Mouse (Mus musculus): ENCODE measurements around the gene Pgm5. TPM values are rescaled to one million over a fixed set of nuclear protein-coding genes. Genes with fewer than 3 reads are reported as not detected.
"Not testable (repeated sequence)": the region's sequence is repeated elsewhere in the genome, so short reads cannot be mapped to it uniquely, and the experiment has no call there.

Gene Pgm5
- polyA plus RNA-seq, 1 experiment from 2014 or later: 10.9 TPM

DNA sequence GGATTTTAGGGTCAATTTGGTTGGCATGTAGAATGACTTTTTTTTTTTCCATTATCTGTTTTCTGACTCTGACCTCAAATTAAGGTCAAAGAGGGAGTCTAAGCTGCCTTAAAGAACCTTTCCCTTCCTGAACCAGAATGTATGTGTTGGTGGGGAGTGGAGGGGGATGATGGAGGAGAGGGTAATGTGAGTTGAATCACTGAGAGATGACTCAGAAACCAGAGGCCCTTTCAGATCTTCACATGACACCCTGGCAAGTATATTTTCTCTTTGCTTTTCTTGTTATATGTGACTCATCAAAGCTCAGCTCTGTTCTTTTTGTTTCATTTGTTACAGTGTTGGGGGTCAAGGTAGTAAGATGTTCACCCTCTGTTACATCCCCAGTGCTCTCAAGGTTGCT lies 141.2 kb downstream of the Pgm5 start:
- no peak overlapping the region for H3K27ac ChIP-seq
- no peaks in the 10 kb centered on the region for H3K27me3 ChIP-seq (replicated peaks)
- no peak for ATAC-seq (ENCODE audit: insufficient read depth, low FRiP score, low read depth)
- no peaks in the 10 kb centered on the region for H3K9me3 ChIP-seq
- H3K4me3 ChIP-seq (replicated peaks): no peak overlapping the region
- no peak overlapping the region for H3K9ac ChIP-seq
- H3K4me2 ChIP-seq: no peak overlapping the region
- H3K4me1 ChIP-seq: no peaks in the 10 kb centered on the region
- H3K36me3 ChIP-seq: no peaks in the 10 kb centered on the region

DNA sequence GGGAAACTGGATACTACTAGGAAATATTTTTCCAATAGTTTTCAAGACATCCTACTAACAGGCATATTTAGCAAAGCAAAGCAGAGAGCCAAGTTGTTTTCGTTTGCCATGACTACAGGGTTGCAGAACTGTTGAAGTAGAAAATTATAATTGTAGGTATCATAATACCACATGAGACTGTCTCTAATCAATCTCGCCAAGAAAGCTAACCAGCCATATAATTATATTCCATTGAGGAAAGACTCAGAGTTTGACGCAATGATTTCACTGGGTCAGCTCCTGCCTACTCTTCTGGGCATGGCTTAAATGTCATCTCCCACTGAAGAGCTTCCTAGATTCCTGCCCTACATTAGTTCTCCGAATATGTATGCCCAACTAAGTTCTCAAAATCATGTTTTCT lies 142.2 kb downstream of the Pgm5 start:
- Histone ChIP-seq H3K4me2 (no peak overlapping the region), H3K9ac (no peak overlapping the region), H3K4me1 (no peaks in the 10 kb centered on the region), H3K9me3 (no peaks in the 10 kb centered on the region), H3K4me3 (replicated peaks) (no peak overlapping the region), H3K36me3 (no peaks in the 10 kb centered on the region), H3K27ac (no peak overlapping the region), H3K27me3 (replicated peaks) (no peaks in the 10 kb centered on the region)
- 90% methylated on average over 4 of the region's 4 CpGs for WGBS
- ATAC-seq (ENCODE audit: insufficient read depth, low FRiP score, low read depth): no peak

DNA sequence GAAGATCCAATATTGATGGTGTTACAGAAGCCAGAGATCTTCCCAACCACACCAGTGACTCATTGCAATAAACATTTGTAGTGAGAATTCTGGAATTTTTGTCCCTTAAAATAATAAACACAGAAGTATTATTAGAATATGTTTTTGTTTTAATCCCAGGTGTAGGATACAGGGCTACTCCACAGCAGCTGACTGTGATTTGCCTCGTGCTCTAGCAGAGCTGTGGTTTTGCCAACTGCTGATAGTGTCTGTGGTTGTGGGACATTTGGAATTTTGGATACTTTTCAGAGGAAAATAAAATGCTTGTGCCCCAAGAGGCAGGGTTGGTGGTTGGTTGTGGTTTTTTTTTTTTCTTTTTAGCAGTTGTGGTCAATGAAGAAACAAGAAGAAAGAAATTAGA lies 143.6 kb downstream of the Pgm5 start:
- H3K36me3 ChIP-seq: no peaks in the 10 kb centered on the region
- no peak overlapping the region for H3K4me3 ChIP-seq (replicated peaks)
- WGBS: 54% methylated on average over 1 of the region's 1 CpGs
- H3K4me1 ChIP-seq: no peaks in the 10 kb centered on the region
- H3K4me2 ChIP-seq: no peak overlapping the region
- no peak overlapping the region for H3K27ac ChIP-seq
- H3K9me3 ChIP-seq: no peaks in the 10 kb centered on the region
- H3K9ac ChIP-seq: no peak overlapping the region
- no peak for ATAC-seq (ENCODE audit: insufficient read depth, low FRiP score, low read depth)
- H3K27me3 ChIP-seq (replicated peaks): no peaks in the 10 kb centered on the region

DNA sequence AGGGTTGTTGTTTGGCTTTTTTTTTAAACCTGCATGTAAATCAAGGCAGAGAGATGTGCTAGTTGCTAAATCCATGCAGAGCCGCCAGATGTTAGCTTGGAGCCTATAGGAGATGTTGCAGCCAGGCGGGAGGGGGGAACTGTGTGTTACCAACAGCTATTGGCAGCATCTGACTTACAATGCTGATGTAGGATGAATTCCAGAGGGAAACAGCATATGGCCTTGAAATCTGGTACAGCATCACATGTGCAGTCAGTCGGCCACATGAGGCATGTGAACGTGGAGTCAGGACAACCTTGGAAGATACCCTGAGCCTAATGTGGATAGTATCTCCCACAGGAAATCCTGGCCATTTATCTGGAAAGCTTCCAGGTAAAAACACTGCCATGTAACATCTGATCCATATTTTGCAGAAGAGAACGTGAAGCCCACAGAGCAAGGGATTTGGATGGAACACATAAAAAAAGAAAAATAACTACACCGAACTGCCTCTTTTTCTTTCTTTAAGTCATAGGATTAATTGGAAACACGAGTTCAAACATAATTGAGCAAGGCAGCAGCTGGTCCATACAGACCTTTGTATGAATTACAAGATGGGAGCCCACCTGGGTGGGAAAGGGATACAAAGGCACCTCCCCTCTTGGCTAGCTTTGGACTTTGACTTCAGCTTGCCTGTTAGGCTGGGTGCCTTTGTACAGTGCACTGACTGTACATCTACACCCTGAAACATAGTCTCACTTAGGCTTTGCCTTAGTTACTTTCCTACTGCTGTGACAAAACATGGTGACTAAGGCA lies 145.2 kb downstream of the Pgm5 start:
- ATAC-seq (ENCODE audit: insufficient read depth, low FRiP score, low read depth): no peak
- 64% methylated on average over 7 of the region's 7 CpGs for WGBS
- H3K4me3 ChIP-seq (replicated peaks): no peak overlapping the region
- H3K4me2 ChIP-seq: no peak overlapping the region
- H3K27me3 ChIP-seq (replicated peaks): no peaks in the 10 kb centered on the region
- no peaks in the 10 kb centered on the region for H3K36me3 ChIP-seq
- no peaks in the 10 kb centered on the region for H3K4me1 ChIP-seq
- H3K9me3 ChIP-seq: no peaks in the 10 kb centered on the region
- H3K9ac ChIP-seq: no peak overlapping the region
- peak overlapping the region; percentile 16; the same call in 1 of the 2 replicates for H3K27ac ChIP-seq

DNA sequence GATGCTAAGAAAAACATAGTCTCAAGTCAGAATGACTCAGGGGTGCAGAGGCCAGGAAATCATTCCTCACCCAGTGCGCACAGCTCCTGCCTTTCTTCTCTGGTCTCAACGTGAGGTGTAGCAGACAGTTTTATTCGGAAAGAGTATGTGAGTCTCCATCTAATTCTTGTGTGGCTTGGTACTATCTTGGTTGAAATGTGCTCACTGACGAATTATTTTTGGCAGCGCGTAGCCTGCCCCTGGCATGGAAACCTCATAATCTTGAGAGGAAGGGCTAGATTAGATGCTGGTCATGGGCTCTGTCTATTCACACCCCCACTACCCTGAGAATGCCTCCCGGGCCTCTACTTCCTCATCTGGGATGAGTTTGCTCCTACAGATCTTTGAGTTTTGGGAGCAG lies 153.6 kb downstream of the Pgm5 start:
- Histone ChIP-seq H3K4me1 (0 out of 2 replicates have a peak, but pooled peaks cover under 1% of the 10 kb centered on the region), H3K9me3 (no peaks in the 10 kb centered on the region), H3K27me3 (replicated peaks) (no peaks in the 10 kb centered on the region), H3K4me2 (no peak overlapping the region), H3K4me3 (replicated peaks) (no peak overlapping the region), H3K27ac (no peak overlapping the region), H3K36me3 (no peaks in the 10 kb centered on the region), H3K9ac (no peak overlapping the region)
- no peak for ATAC-seq (ENCODE audit: insufficient read depth, low FRiP score, low read depth)
- 73% methylated on average over 7 of the region's 7 CpGs for WGBS

DNA sequence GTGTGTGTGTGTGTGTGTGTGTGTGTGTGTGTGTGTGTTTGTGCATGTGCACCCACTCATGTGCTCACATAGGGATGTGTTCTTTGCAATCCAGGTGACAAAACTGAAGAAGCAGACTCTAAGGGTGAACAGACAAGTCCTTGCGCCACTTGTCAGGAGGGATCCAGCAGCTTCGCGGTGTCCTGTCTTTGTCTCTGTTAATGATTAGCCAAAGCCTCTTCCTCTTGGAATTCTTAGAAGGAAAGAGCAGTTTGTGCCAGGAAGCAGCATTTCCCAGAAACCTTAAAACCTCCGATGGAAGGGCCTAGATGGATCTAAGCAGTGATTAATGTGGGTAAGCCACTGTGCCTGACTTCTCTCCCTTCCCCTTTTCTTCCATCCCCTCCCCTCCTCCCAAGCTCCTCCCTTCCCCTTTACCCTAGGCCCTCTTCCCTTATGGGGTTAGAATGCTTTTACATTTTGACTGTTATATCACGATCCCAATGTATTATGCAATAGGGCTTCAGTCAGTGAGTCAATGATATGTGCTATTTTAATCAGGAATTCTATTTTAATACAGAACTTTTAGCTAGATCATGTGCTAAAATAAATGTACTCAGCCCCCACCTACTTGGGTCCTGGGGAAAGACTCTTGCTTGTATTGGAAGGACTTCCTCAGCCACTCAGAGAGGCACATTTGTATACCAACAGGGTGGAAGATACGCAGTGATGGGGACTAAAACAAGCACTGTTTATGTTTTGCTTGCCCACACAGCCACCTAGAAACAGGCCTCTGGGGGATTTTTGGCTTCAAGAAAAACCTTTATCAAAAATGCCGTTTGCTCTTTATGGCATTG lies 154.4 kb downstream of the Pgm5 start:
- Histone ChIP-seq H3K4me1 (0 out of 2 replicates have a peak, but pooled peaks cover 6% of the 10 kb centered on the region), H3K4me2 (no peak overlapping the region), H3K4me3 (replicated peaks) (no peak overlapping the region), H3K9me3 (no peaks in the 10 kb centered on the region), H3K9ac (no peak overlapping the region), H3K27ac (no peak overlapping the region), H3K27me3 (replicated peaks) (no peaks in the 10 kb centered on the region), H3K36me3 (no peaks in the 10 kb centered on the region)
- WGBS: 49% methylated on average over 7 of the region's 7 CpGs
- ATAC-seq (ENCODE audit: insufficient read depth, low FRiP score, low read depth): no peak

DNA sequence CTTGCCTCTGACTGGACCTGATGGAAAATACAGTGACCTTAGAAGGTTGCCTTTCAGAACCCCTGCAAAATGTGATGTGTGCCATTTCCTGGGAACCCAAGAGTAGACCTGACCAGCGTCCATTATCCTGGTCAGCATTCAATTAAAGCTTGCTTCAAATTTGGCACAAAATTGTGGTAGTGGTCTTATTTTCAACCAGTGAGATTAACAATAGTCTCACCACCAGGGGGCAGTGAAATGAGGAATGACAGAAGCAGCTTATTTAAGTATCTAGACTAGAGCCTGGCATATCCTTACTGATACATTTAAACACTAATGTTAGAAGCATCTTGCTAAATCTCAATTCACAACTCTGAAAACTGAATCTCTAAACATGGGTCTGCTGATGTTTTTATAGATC lies 156.3 kb downstream of the Pgm5 start:
- Histone ChIP-seq H3K27me3 (replicated peaks) (no peaks in the 10 kb centered on the region), H3K4me2 (no peak overlapping the region), H3K27ac (0 out of 2 replicates have a peak overlapping the region, but pooled peaks have one; percentile 49), H3K9me3 (no peaks in the 10 kb centered on the region), H3K9ac (no peak overlapping the region), H3K4me3 (replicated peaks) (no peak overlapping the region), H3K4me1 (0 out of 2 replicates have a peak, but pooled peaks cover 6% of the 10 kb centered on the region), H3K36me3 (no peaks in the 10 kb centered on the region)
- ATAC-seq (ENCODE audit: insufficient read depth, low FRiP score, low read depth): no peak
- WGBS: 79% methylated on average over 1 of the region's 1 CpGs

DNA sequence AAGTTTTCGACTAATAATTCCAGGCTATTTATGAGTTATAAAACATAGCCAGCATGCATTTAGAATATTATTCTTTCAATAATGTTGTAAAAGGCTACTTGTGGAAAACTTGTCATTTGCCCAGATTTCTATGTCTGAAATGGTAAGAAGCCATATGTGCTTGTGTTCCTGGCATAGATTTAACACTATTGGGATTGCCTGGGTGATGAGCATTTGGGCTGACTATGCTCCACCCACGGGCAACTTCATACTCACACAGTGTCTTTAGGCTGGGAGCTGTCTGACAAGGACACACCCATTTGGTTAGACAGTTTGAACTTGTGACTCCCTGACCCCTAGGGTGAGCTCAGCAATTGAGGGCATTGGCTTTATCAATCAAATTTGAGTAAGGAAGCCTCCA lies 157.3 kb downstream of the Pgm5 start:
- no peaks in the 10 kb centered on the region for H3K36me3 ChIP-seq
- 54% methylated on average over 2 of the region's 2 CpGs for WGBS
- H3K9ac ChIP-seq: no peak overlapping the region
- H3K4me2 ChIP-seq: no peak overlapping the region
- no peaks in the 10 kb centered on the region for H3K27me3 ChIP-seq (replicated peaks)
- no peak for ATAC-seq (ENCODE audit: insufficient read depth, low FRiP score, low read depth)
- H3K4me1 ChIP-seq: 0 out of 2 replicates have a peak, but pooled peaks cover 6% of the 10 kb centered on the region
- no peak overlapping the region for H3K4me3 ChIP-seq (replicated peaks)
- no peaks in the 10 kb centered on the region for H3K9me3 ChIP-seq
- H3K27ac ChIP-seq: peak overlapping the region; percentile 49; the same call in 1 of the 2 replicates

DNA sequence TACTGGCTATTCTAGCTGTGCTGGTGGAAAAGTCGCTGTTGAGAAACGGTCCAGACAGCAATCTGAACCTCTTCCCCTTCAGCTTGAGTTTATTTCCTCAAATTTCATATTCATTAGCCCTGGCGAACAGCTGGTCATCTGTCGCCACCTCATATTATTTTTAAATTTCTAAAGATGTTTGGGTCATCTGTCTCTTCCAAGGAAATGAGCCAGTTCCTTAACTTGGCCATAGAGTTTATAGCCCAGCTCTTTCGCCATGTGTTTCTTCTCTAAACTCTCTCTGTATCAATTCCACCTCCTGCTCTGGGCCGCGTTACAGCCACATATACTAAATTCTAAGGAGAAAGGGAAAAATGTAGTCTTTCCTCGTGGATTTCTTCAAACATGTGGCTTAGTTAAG lies 158.0 kb downstream of the Pgm5 start:
- ATAC-seq (ENCODE audit: insufficient read depth, low FRiP score, low read depth): no peak
- Histone ChIP-seq H3K27me3 (replicated peaks) (no peaks in the 10 kb centered on the region), H3K4me1 (0 out of 2 replicates have a peak, but pooled peaks cover 6% of the 10 kb centered on the region), H3K9ac (no peak overlapping the region), H3K4me2 (no peak overlapping the region), H3K4me3 (replicated peaks) (no peak overlapping the region), H3K36me3 (no peaks in the 10 kb centered on the region), H3K9me3 (no peaks in the 10 kb centered on the region), H3K27ac (peak overlapping the region; percentile 44; the same call in 1 of the 2 replicates)
- 42% methylated on average over 8 of the region's 8 CpGs for WGBS

DNA sequence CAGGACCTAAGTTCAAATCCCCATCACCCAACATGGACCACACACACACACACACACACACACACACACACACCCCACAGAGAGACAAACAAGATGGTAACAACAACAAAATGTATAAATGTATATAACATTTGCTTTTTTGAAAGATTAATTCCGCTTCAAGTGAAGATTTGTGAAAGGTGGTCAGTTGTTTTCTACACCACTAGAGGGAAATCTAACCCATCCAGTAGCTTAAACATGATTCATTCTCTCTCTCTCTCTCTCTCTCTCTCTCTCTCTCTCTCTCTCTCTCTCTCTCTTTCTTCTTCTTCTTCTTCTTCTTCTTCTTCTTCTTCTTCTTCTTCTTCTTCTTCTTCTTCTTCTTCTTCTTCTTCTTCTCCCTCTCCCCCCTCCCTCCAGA lies 158.5 kb downstream of the Pgm5 start:
- H3K27ac ChIP-seq; H3K9ac ChIP-seq; H3K27me3 ChIP-seq (replicated peaks); ATAC-seq (ENCODE audit: insufficient read depth, low FRiP score, low read depth); H3K4me1 ChIP-seq; H3K4me2 ChIP-seq; H3K4me3 ChIP-seq (replicated peaks); H3K36me3 ChIP-seq; H3K9me3 ChIP-seq: not testable (repeated sequence)
- 41% methylated on average over 1 of the region's 1 CpGs for WGBS

DNA sequence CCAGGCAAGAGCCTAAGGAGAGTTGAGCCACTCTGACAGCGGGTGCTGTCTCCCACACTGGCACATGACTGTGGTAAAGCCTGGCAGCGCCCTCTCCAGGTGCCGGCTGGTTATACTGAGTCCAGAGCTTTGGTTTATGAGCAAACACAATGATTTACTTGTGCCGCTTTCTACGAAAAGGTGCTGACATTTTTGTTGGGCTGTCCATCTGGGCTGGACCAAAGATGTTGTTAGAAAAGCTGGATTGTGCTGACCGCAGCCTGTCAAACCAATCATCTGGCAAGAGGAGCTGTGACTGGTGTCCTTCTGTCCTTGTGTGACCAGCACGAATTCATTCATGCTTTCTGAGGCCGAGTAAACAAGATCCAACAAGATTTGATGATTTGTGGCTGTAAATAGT lies 159.9 kb downstream of the Pgm5 start:
- Histone ChIP-seq H3K4me3 (replicated peaks) (no peak overlapping the region), H3K36me3 (no peaks in the 10 kb centered on the region), H3K27ac (no peak overlapping the region), H3K9me3 (no peaks in the 10 kb centered on the region), H3K4me2 (no peak overlapping the region), H3K27me3 (replicated peaks) (no peaks in the 10 kb centered on the region), H3K9ac (no peak overlapping the region), H3K4me1 (0 out of 2 replicates have a peak, but pooled peaks cover 6% of the 10 kb centered on the region)
- WGBS: 69% methylated on average over 8 of the region's 8 CpGs
- no peak for ATAC-seq (ENCODE audit: insufficient read depth, low FRiP score, low read depth)

DNA sequence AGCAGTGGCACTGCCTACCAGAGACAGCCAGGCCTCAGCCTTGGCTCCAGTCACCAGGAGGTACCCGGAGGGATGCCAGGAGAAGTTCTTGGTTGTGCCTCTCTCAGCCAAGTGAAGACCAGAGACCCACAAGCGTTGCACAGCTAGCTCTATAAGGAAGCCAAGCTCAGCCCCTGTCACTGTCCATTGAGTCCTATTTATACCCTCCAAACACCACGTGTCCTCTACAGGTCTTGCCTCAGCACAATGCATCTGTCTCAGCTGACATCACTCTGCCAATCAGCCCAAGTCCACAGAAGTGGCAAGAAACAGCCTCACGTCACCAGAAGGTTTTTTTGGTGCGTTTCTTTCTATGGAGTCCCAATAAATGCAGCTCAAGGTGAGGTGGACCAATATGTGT lies 161.0 kb downstream of the Pgm5 start:
- WGBS: 92% methylated on average over 5 of the region's 5 CpGs
- Histone ChIP-seq H3K4me3 (replicated peaks) (no peak overlapping the region), H3K4me1 (0 out of 2 replicates have a peak, but pooled peaks cover 6% of the 10 kb centered on the region), H3K27me3 (replicated peaks) (no peaks in the 10 kb centered on the region), H3K36me3 (no peaks in the 10 kb centered on the region), H3K27ac (no peak overlapping the region), H3K9me3 (no peaks in the 10 kb centered on the region), H3K4me2 (no peak overlapping the region), H3K9ac (no peak overlapping the region)
- no peak for ATAC-seq (ENCODE audit: insufficient read depth, low FRiP score, low read depth)

All from stomach, embryonic 15.5 days (tissue).